Mouse (Mus musculus) liver, embryonic 13.5 days (tissue): ENCODE measurements around the gene Dlg2. TPM values are rescaled to one million over a fixed set of nuclear protein-coding genes. Genes with fewer than 3 reads are reported as not detected.

Experiments used
- ATAC-seq: fragments of 200-750 bp; cut with Nextera tagmentation; 2 replicates; pipeline ENCODE4 v1.8.0; 2017; ENCODE audit warnings: low read depth, mild to moderate bottlenecking, moderate number of reproducible peaks, moderate library complexity
- DNase-seq: peaks from one replicate; pipeline ENCODE4 v3.0.0; 2022
- H3K27ac ChIP-seq: fragments of 300-500 bp; sonication (generic); 2 replicates; pipeline ENCODE4 v1.5.1; 2015; ENCODE audit warnings: moderate library complexity, mild to moderate bottlenecking, inconsistent platforms
- H3K27me3 ChIP-seq: fragments of 300-500 bp; sonication (generic); 2 replicates; pipeline ENCODE4 v1.6.1; 2015; ENCODE audit warnings: mild to moderate bottlenecking, inconsistent platforms
- H3K36me3 ChIP-seq: fragments of 300-500 bp; sonication (generic); 2 replicates; pipeline ENCODE4 v1.6.1; 2015; ENCODE audit warnings: mild to moderate bottlenecking, inconsistent platforms
- H3K4me1 ChIP-seq: fragments of 300-500 bp; sonication (generic); replicated peaks from 2 replicates; pipeline ENCODE4 v1.6.1; 2015; ENCODE audit warnings: inconsistent platforms
- H3K4me2 ChIP-seq: fragments of 300-500 bp; sonication (generic); 2 replicates; pipeline ENCODE4 v1.6.1; 2015; ENCODE audit warnings: inconsistent platforms, mild to moderate bottlenecking, moderate library complexity
- H3K4me3 ChIP-seq: fragments of 300-500 bp; sonication (generic); replicated peaks from 2 replicates; pipeline ENCODE4 v1.5.1; 2015; ENCODE audit warnings: mild to moderate bottlenecking, inconsistent platforms
- H3K9ac ChIP-seq: fragments of 300-500 bp; sonication (generic); 2 replicates; pipeline ENCODE4 v1.6.1; 2015; ENCODE audit warnings: mild to moderate bottlenecking, inconsistent platforms
- H3K9me3 ChIP-seq: fragments of 300-500 bp; sonication (generic); replicated peaks from 2 replicates; pipeline ENCODE4 v1.6.1; 2016; ENCODE audit warnings: inconsistent platforms
- WGBS: fragments of 180-500 bp; shearing (Covaris S2); methylation state at CpG from one replicate; pipeline ENCODE4 v1.1.7; 2015; ENCODE audit not compliant: insufficient replicate concordance; 5-methylcytosine and 5-hydroxymethylcytosine counted together
- polyA plus RNA-seq: library from polyadenylated mRNA; unstranded; fragments of >200 nt; fragmentation: Nextera tagmentation; extraction: Ambion mirVana; gene quantifications from 2 replicates; pipeline ENCODE4 v1.2.1, GENCODE M21; 2015

Dlg2 gene
- polyA plus RNA-seq, 1 experiment from 2014 or later, result 0.52 TPM

DNA sequence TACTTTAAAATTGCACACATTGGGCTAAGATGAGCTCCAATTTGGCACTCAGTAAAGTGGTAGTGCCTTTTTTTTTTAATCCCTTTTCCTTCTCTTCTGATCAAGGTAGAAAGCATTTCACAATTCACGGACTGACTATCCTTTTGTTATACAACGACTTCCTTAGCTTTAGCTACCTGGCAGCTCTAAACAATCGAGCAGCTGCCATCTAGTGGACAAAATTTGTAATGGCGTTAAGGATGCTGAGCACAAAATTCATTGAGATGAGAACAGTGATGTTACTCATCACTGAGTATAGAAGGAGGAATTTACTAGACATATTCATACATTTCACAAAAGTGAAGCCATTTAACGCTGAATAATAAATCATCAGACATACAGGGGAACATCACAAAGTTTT lies 750.0 kb downstream of the Dlg2 start:
- H3K27ac ChIP-seq, result no peak overlapping the region
- H3K9me3 ChIP-seq, result no peaks in the 10 kb centered on the region
- H3K27me3 ChIP-seq, result no peaks in the 10 kb centered on the region
- under 1% methylated on average over 5 of the region's 5 CpGs for WGBS
- ATAC-seq (no peak), DNase-seq (no peak)
- no peak overlapping the region for H3K4me2 ChIP-seq
- no peaks in the 10 kb centered on the region for H3K36me3 ChIP-seq
- no peaks in the 10 kb centered on the region for H3K4me1 ChIP-seq
- H3K4me3 ChIP-seq, result no peak overlapping the region
- no peak overlapping the region for H3K9ac ChIP-seq

DNA sequence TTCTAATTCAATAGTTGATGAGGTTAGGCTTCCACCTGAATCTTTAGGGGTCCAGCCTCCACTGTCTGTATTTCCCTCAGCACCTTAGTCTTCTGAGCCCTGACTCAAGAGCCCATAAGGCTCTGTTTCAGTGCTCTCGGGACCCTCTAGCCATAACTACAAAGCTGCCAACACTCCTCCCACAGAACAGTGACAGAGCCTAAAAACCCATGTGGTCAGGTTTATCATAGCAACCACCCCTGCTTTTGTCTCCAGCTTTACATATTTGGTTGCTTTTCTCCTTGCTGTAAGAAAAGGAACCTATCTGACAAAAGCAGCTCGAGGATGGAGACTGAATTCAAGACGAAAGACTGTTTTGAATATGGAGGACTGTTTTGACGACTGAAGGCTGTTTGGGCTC lies 765.2 kb downstream of the Dlg2 start:
- Histone ChIP-seq H3K9me3 (no peaks in the 10 kb centered on the region; the same call in 1 of the 2 replicates), H3K27me3 (no peaks in the 10 kb centered on the region), H3K4me1 (no peaks in the 10 kb centered on the region), H3K4me3 (no peak overlapping the region), H3K4me2 (no peak overlapping the region), H3K9ac (no peak overlapping the region), H3K27ac (no peak overlapping the region), H3K36me3 (no peaks in the 10 kb centered on the region)
- 50% methylated on average over 4 of the region's 4 CpGs for WGBS
- DNase-seq (no peak), ATAC-seq (no peak)

DNA sequence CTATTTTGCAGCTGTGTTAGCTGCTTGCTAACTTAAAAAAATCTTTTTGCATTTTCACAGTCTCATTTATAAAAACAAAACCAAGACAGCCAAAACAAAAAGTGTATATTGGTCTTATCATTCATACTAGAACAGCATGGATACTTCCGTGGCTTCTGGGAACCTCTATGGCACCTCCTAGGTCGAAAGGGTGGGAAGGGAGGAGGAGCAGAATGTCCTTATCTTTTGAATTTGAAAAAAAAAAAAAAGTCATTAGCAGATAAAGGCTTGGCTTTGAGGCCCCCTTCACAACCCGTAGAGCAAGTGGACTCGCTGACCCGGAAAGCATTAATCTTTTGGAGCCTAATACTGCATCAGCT lies 785.2 kb downstream of the Dlg2 start:
- H3K27me3 ChIP-seq, result peaks cover 7% of the 10 kb centered on the region; the same call in 1 of the 2 replicates
- WGBS, result 0% methylated on average over 5 of the region's 5 CpGs
- no peaks in the 10 kb centered on the region for H3K36me3 ChIP-seq
- peak overlapping the region; percentile 51 for H3K4me2 ChIP-seq
- no peak overlapping the region for H3K27ac ChIP-seq
- no peak overlapping the region for H3K9ac ChIP-seq
- H3K4me1 ChIP-seq, result no peaks in the 10 kb centered on the region
- H3K4me3 ChIP-seq, result no peak overlapping the region
- ATAC-seq, result no peak
- no peak for DNase-seq
- H3K9me3 ChIP-seq, result no peaks in the 10 kb centered on the region

DNA sequence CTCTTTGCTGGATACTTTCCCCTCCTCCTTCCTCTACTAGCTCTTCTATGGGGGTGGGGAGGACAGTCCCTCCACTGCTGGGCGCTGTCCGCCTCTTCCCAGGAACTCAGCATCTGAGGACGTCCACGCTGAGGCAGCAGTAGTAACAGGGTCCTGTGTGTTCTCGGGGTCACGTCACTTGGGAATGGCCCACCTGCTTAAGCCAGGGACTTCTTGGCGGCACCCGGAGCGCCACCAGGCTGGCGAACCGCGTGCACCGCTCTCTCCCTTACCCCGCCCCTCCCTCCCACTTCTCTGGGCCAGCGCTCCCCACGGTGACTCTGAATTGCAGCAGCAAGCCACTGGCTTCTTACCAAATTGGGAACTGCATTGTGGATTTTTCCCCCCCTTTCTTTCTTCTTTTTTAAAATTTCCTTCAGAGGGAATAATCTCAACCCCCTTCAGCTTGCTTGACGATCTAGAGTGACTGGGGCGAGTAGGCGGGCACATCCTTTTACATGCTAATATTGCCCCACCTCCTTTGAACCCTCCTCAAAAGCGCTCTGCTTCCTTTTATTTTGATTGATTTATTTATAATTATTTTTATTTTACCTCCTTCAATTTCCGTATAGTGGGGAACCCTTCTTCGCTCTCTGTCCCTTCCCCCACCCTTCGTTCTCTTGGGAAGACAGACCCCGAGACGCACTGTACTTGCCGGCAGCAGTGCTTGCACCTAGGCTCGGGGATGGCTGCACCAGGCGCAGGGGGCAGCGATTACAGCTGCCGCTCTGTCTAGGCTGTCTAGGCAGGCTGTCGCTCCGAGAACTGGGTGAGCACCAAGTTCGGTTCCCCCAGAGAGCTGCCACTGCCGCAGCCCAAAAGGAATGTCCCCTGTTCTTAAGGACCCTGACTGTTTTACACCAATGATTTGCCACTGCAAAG lies 785.8 kb downstream of the Dlg2 start:
- Histone ChIP-seq H3K9ac (no peak overlapping the region), H3K27me3 (peaks cover 7% of the 10 kb centered on the region; the same call in 1 of the 2 replicates), H3K27ac (no peak overlapping the region), H3K4me3 (peak overlapping the region; percentile 21; the same call in 1 of the 2 replicates), H3K4me2 (peak overlapping the region; percentile 51), H3K9me3 (no peaks in the 10 kb centered on the region), H3K4me1 (no peaks in the 10 kb centered on the region), H3K36me3 (no peaks in the 10 kb centered on the region)
- 1% methylated on average over 34 of the region's 34 CpGs for WGBS
- DNase-seq (no peak), ATAC-seq (0 out of 2 replicates have a peak, but pooled peaks have one; percentile 20)

DNA sequence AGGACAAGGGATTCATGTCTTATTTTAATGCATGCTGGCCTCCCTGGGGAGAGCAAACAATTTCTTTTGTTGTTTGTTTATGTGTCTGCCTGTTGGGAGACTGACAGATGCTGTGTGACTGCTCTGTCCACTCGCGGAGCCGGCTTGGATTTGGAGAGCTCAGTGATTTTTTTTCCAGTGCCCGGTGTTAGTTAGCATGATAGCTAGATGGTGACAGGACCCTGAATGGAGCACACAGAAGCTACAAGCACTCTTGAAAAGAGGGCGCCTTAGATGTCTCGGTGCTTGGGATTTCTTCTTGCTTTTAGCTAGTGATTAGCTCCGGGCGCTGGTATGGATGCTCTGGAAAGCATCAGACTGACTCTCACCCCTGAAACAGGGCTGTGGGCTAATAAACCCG lies 786.5 kb downstream of the Dlg2 start:
- Histone ChIP-seq H3K4me1 (no peaks in the 10 kb centered on the region), H3K4me3 (no peak overlapping the region), H3K9me3 (no peaks in the 10 kb centered on the region), H3K27ac (no peak overlapping the region), H3K9ac (no peak overlapping the region), H3K27me3 (peaks cover 7% of the 10 kb centered on the region; the same call in 1 of the 2 replicates), H3K4me2 (no peak overlapping the region), H3K36me3 (no peaks in the 10 kb centered on the region)
- WGBS, result 10% methylated on average over 9 of the region's 9 CpGs
- no peak for DNase-seq
- no peak for ATAC-seq

DNA sequence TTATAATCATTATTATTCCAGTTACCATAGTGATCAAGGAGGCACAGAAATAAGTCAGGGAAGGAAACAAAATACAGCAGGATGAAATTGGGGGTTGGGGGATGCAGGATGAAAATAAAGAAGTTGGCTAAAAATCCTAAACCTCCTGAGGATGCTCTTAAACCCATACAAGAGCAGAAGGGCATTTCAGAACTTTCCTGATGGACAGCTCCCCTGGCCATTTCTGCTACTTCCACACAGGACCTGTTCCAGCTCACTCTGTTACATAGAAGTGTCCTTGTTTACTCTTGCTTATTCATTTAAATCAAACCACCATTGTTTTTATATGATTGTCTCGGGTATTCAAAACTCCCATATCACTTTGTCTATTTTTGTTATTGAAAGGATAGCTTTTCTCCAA lies 791.3 kb downstream of the Dlg2 start:
- Histone ChIP-seq H3K4me2 (no peak overlapping the region), H3K27me3 (peaks cover 5% of the 10 kb centered on the region; the same call in 1 of the 2 replicates), H3K9me3 (no peaks in the 10 kb centered on the region), H3K36me3 (no peaks in the 10 kb centered on the region), H3K4me1 (no peaks in the 10 kb centered on the region), H3K4me3 (no peak overlapping the region), H3K9ac (no peak overlapping the region), H3K27ac (no peak overlapping the region)
- ATAC-seq (no peak), DNase-seq (no peak)
- 16% methylated on average over 1 of the region's 1 CpGs for WGBS

DNA sequence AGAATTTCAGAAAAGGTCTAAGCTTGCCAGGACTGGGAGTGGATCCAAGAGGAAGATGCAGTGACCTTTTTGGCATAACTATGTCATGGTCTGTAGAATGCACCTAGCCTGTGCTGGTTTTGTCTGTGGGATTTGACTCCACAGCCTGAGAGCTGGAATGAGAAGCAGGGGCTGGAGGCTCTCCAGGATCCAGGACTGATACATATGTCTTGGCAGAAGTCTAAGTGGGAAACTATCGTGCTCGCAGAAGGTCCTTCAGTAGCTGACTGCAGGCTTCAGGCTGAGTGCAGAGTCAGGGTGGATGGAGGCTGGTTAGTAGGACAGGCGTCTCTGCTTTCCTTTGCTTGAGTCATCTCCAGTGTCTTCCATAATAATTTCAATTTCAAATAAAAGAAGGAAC lies 807.7 kb downstream of the Dlg2 start:
- H3K27ac ChIP-seq, result no peak overlapping the region
- H3K27me3 ChIP-seq, result no peaks in the 10 kb centered on the region
- no peak overlapping the region for H3K9ac ChIP-seq
- H3K4me2 ChIP-seq, result no peak overlapping the region
- H3K4me3 ChIP-seq, result no peak overlapping the region
- no peaks in the 10 kb centered on the region for H3K4me1 ChIP-seq
- H3K9me3 ChIP-seq, result peaks cover 5% of the 10 kb centered on the region; the same call in 1 of the 2 replicates
- no peaks in the 10 kb centered on the region for H3K36me3 ChIP-seq
- WGBS, result 75% methylated on average over 3 of the region's 3 CpGs
- ATAC-seq (no peak), DNase-seq (no peak)

DNA sequence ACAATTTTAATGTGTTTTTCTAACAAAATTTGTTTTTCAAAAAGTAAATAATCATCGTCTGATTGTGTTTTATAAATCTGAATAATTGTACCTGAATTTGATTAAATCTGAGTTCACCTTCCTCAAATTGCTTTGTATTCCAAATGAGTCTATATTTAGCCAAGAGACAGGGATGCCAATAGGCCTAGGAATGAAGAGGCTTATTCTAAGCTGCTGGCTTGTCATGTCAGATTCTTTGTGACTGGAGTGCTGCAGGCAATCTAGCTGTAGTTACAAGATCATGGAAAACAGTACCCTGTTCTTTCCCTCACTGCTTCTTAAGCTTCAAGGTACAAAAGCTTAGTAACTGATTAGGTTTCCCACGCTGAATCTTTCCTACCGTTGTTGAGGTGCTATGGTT lies 811.9 kb downstream of the Dlg2 start:
- WGBS, result 67% methylated on average over 3 of the region's 3 CpGs
- Histone ChIP-seq H3K27ac (no peak overlapping the region), H3K36me3 (no peaks in the 10 kb centered on the region), H3K4me1 (no peaks in the 10 kb centered on the region), H3K4me2 (no peak overlapping the region), H3K4me3 (no peak overlapping the region), H3K9me3 (peaks cover 5% of the 10 kb centered on the region; the same call in 1 of the 2 replicates), H3K27me3 (no peaks in the 10 kb centered on the region), H3K9ac (no peak overlapping the region)
- DNase-seq (no peak), ATAC-seq (no peak)

DNA sequence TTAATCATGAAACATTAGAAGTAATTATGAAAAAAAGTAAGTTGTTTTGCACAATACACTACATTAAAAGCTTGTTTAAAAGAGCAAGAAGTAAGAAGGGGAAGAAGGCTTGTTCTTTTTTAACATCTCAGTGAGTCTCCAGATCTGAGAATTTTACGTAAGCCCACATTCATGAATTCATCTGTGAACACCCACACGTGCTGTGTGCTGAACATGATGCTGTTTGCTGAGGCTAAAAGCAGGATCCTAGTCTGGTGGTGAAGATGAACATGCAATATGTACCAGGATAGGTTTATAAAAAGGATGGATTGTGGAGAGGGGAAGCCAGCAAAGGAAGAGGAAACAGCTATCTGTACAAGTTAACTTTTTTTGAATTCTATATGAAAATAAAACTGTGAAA lies 819.7 kb downstream of the Dlg2 start:
- H3K4me2 ChIP-seq, result no peak overlapping the region
- DNase-seq (no peak), ATAC-seq (no peak)
- H3K4me1 ChIP-seq, result no peaks in the 10 kb centered on the region
- no peaks in the 10 kb centered on the region for H3K36me3 ChIP-seq
- no peak overlapping the region for H3K9ac ChIP-seq
- H3K9me3 ChIP-seq, result no peaks in the 10 kb centered on the region
- 43% methylated on average over 2 of the region's 2 CpGs for WGBS
- no peak overlapping the region for H3K4me3 ChIP-seq
- H3K27ac ChIP-seq, result no peak overlapping the region
- H3K27me3 ChIP-seq, result no peaks in the 10 kb centered on the region

DNA sequence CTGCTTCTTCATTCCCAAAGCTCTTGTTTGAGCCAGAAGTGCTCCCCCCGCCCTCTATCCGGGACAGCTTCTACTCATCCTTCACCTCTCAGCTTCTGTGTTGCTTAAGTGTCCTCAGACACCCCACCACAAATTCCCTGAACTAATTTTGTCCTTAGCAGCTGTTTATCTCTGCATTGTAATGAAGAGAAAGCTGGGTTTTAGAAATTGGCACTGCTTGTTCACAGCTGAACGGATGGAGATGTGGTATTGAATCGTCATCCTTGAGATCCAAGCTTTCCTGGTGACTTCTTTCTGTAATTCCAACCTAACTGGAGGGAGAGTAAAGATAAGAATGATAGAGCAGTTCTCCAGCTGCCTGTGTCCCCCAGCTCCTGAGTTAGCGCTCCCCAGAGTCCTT lies 834.7 kb downstream of the Dlg2 start:
- no peaks in the 10 kb centered on the region for H3K27me3 ChIP-seq
- H3K27ac ChIP-seq, result no peak overlapping the region
- no peak for DNase-seq
- no peak for ATAC-seq
- no peak overlapping the region for H3K4me2 ChIP-seq
- no peaks in the 10 kb centered on the region for H3K9me3 ChIP-seq
- no peaks in the 10 kb centered on the region for H3K36me3 ChIP-seq
- WGBS, result 56% methylated on average over 5 of the region's 5 CpGs
- no peaks in the 10 kb centered on the region for H3K4me1 ChIP-seq
- no peak overlapping the region for H3K9ac ChIP-seq
- H3K4me3 ChIP-seq, result no peak overlapping the region

DNA sequence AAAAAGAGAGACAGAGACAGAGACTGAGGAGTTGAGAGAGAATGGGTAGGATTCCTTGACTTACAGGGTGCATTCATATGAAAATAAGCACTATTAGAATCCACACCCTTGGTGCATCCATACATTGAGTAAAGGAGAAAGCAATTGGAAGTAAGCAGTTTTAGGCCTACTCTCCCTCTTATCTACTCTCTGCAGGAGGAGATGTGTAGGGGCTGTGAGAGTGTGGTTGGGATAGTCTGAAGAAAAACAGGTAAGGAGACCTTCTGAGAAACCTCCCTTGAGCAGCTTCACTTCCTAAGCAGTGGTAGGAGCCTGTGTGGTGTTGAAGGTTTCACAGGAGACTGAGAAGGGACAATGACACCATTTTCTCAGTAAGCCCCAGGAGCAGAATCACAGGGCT lies 868.6 kb downstream of the Dlg2 start:
- Histone ChIP-seq H3K4me1 (no peaks in the 10 kb centered on the region), H3K27me3 (no peaks in the 10 kb centered on the region), H3K9ac (no peak overlapping the region), H3K9me3 (no peaks in the 10 kb centered on the region), H3K27ac (no peak overlapping the region), H3K4me3 (no peak overlapping the region), H3K4me2 (no peak overlapping the region), H3K36me3 (no peaks in the 10 kb centered on the region)
- DNase-seq, result no peak
- ATAC-seq, result peak; percentile 65

DNA sequence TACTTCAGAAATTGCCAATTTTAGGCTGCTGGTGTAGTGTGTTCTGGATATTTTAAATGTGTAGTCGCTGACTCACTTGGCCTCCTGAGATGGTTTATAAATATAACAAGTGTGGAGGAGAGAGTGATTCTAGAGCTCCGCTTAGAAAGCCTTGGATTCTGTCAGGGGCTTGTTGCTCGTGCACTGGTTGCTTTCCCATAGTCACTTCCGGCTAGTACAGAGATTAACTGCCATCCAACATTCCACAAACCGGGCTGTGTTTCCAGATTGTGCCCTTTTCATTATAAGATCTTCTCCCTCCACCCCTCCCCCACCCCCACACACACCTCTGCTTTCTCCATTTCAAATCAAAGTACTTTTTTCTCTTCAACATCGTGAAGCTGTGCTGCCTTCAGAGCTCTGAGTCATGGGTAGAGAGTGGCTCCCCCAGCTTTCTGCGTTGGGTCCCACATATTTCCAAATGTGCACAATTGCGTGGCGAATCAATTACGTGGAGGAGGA lies 893.4 kb downstream of the Dlg2 start:
- ATAC-seq (no peak), DNase-seq (no peak)
- no peaks in the 10 kb centered on the region for H3K36me3 ChIP-seq
- H3K4me3 ChIP-seq, result no peak overlapping the region
- 62% methylated on average over 10 of the region's 10 CpGs for WGBS
- H3K4me1 ChIP-seq, result no peaks in the 10 kb centered on the region
- no peak overlapping the region for H3K27ac ChIP-seq
- no peaks in the 10 kb centered on the region for H3K9me3 ChIP-seq
- no peak overlapping the region for H3K4me2 ChIP-seq
- no peak overlapping the region for H3K9ac ChIP-seq
- no peaks in the 10 kb centered on the region for H3K27me3 ChIP-seq
